In genomic region chr5:18358191-18358590, GRCm38 (mm10) we compare ENCODE assay signal across 8 mouse cellular contexts. TPM values are rescaled to one million over a fixed set of nuclear protein-coding genes. Genes with fewer than 3 reads are reported as not detected.
DNase-seq lines count a peak whose midpoint lies in the region; ATAC-seq and TF ChIP-seq lines count a peak whose summit lies in the region.

No protein-coding gene starts in this region.

- DNase-seq in liver, adult 2 months (ENCODE audit: extremely low read depth, low read depth, low spot score), result peak; percentile 46
- no peak for DNase-seq in liver, embryonic 11.5 days (ENCODE audit: low spot score)
- DNase-seq in cerebellum, adult 2 months, result peak; percentile 66 to 73
- peak; percentile 40 for DNase-seq in forelimb bud, embryonic 11.5 days (ENCODE audit: low read depth, low spot score)
- peak; percentile 85 for DNase-seq in lung, postnatal 36 days
- DNase-seq in frontal cortex, postnatal 10 days (ENCODE audit: low spot score in 2 of 2), result no peak
- DNase-seq in thymus, postnatal 36 days, result no peak

- H3K4me2 ChIP-seq in liver, embryonic 11.5 days, result no peak overlapping the region
- H3K4me2 ChIP-seq in kidney, embryonic 15.5 days, result peak overlapping the region; percentile 91

- H3K79me2 ChIP-seq in liver, adult 2 months (ENCODE audit: control insufficient read depth, insufficient read depth, low read length), result no peaks in the 10 kb centered on the region

- TF ChIP-seq CTCF in liver, adult 2 months (IDR thresholded peaks at IDR 0.05; ENCODE audit: low read depth, low read length), result no peak
- peak; percentile 12; the same call in 1 of the 2 replicates for TF ChIP-seq CTCF in cerebellum, adult 2 months (IDR thresholded peaks at IDR 0.05; ENCODE audit: borderline replicate concordance, insufficient read depth, low read depth, low read length)

- H3K27me3 ChIP-seq in liver, adult 2 months (ENCODE audit: control insufficient read depth, insufficient read depth, low read length), result peaks cover 10% of the 10 kb centered on the region
- H3K27me3 ChIP-seq in liver, embryonic 11.5 days (replicated peaks; ENCODE audit: control insufficient read depth, insufficient read depth, low read length), result peaks cover 30% of the 10 kb centered on the region
- H3K27me3 ChIP-seq in cerebellum, adult 2 months (ENCODE audit: control insufficient read depth, insufficient read depth, low read length), result no peaks in the 10 kb centered on the region
- 0 out of 2 replicates have a peak, but pooled peaks cover 5% of the 10 kb centered on the region for H3K27me3 ChIP-seq in kidney, embryonic 15.5 days

- 10% methylated on average over 3 of the region's 3 CpGs for WGBS in liver, adult 2 months
- WGBS in liver, embryonic 11.5 days, result 15% methylated on average over 3 of the region's 3 CpGs
- WGBS in cerebellum, adult 2 months, result 7% methylated on average over 3 of the region's 3 CpGs
- WGBS in kidney, embryonic 15.5 days, result 16% methylated on average over 3 of the region's 3 CpGs

- H3K9ac ChIP-seq in liver, adult 2 months (ENCODE audit: low read depth, low read length), result no peak overlapping the region
- no peak overlapping the region for H3K9ac ChIP-seq in liver, embryonic 11.5 days (ENCODE audit: low read depth, low read length)
- no peak overlapping the region for H3K9ac ChIP-seq in kidney, embryonic 15.5 days

- peaks cover 7% of the 10 kb centered on the region for H3K4me1 ChIP-seq in liver, adult 2 months (ENCODE audit: control insufficient read depth, insufficient read depth, low read length)
- no peaks in the 10 kb centered on the region for H3K4me1 ChIP-seq in liver, embryonic 11.5 days (replicated peaks; ENCODE audit: control insufficient read depth, insufficient read depth, low read length)
- H3K4me1 ChIP-seq in cerebellum, adult 2 months (ENCODE audit: control insufficient read depth, insufficient read depth, low read length), result peaks cover 5% of the 10 kb centered on the region; the same call in 1 of the 2 replicates
- H3K4me1 ChIP-seq in kidney, embryonic 15.5 days, result peaks cover 14% of the 10 kb centered on the region

- TF ChIP-seq POLR2A in liver, adult 2 months (IDR thresholded peaks at IDR 0.05; ENCODE audit: extremely low read depth, insufficient read depth, low read length), result no peak
- TF ChIP-seq POLR2A in cerebellum, adult 2 months (IDR thresholded peaks at IDR 0.05; ENCODE audit: borderline replicate concordance, insufficient read depth, low read length), result no peak

- H3K36me3 ChIP-seq in liver, adult 2 months (ENCODE audit: control insufficient read depth, insufficient read depth, low read length), result no peaks in the 10 kb centered on the region
- no peaks in the 10 kb centered on the region for H3K36me3 ChIP-seq in liver, embryonic 11.5 days (ENCODE audit: control insufficient read depth, insufficient read depth, low read length)
- H3K36me3 ChIP-seq in kidney, embryonic 15.5 days, result no peaks in the 10 kb centered on the region

- no peaks in the 10 kb centered on the region for H3K9me3 ChIP-seq in liver, embryonic 11.5 days (ENCODE audit: control insufficient read depth, low read length)
- no peaks in the 10 kb centered on the region for H3K9me3 ChIP-seq in kidney, embryonic 15.5 days (replicated peaks)

- ATAC-seq in liver, embryonic 11.5 days (replicated peaks; ENCODE audit: low FRiP score), result no peak
- no peak for ATAC-seq in kidney, embryonic 15.5 days (replicated peaks; ENCODE audit: low FRiP score)

- H3K27ac ChIP-seq in liver, adult 2 months (replicated peaks; ENCODE audit: insufficient read depth, low read depth, low read length), result no peak overlapping the region
- H3K27ac ChIP-seq in liver, embryonic 11.5 days (ENCODE audit: low read depth, low read length), result no peak overlapping the region
- H3K27ac ChIP-seq in cerebellum, adult 2 months (ENCODE audit: insufficient read depth, low read length), result no peak overlapping the region
- no peak overlapping the region for H3K27ac ChIP-seq in kidney, embryonic 15.5 days

- H3K4me3 ChIP-seq in liver, adult 2 months (ENCODE audit: insufficient read depth, low read depth, low read length), result no peak overlapping the region
- H3K4me3 ChIP-seq in liver, embryonic 11.5 days (ENCODE audit: low read depth, low read length), result no peak overlapping the region
- H3K4me3 ChIP-seq in cerebellum, adult 2 months (replicated peaks; ENCODE audit: insufficient read depth, low read depth, low read length), result peak overlapping the region; percentile 100
- peak overlapping the region; percentile 85; the same call in 1 of the 2 replicates for H3K4me3 ChIP-seq in kidney, embryonic 15.5 days (replicated peaks)

RNA-seq across cellular contexts. Expression of gene Gnai1, which starts 2.0 kb away (rescaled TPM):
- total RNA-seq in liver, adult 2 months (2014; rRNA removed), result 0.55 and 0.81 TPM in 2 replicates
- polyA plus RNA-seq in liver, adult 2 months (2012; rRNA removed), result 0.12 TPM in 2 replicates
- 7.4 and 7.5 TPM in 2 replicates for polyA plus RNA-seq in liver, embryonic 11.5 days (2014; fragmentation: Nextera tagmentation; extraction: Ambion mirVana)
- polyA plus RNA-seq in cerebellum, adult 2 months (2012; rRNA removed), result 108 and 112 TPM in 2 replicates
- polyA plus RNA-seq in kidney, embryonic 15.5 days (2015; fragmentation: Nextera tagmentation; extraction: Ambion mirVana), result 39.7 and 40.1 TPM in 2 replicates

Comparison
In these comparisons a context has a peak if more than half of its experiments do, and no peak if none do; other contexts are left out.
1. DNase-seq: peak in liver, adult 2 months (single experiment), cerebellum, adult 2 months (2 of 2), forelimb bud, embryonic 11.5 days (single experiment) and lung, postnatal 36 days (single experiment); none in liver, embryonic 11.5 days (single experiment), frontal cortex, postnatal 10 days (0 of 2) and thymus, postnatal 36 days (0 of 2).
2. H3K4me3 ChIP-seq: peak in cerebellum, adult 2 months (single experiment) and kidney, embryonic 15.5 days (single experiment); none in liver, adult 2 months (single experiment) and liver, embryonic 11.5 days (single experiment).